Mouse (Mus musculus) ovary, postnatal 14 days (tissue): ENCODE measurements around the gene Capn2.
A peak's percentile ranks its signal among the peaks of the same experiment; 100 is the strongest.

Experiments
- DNase-seq: peaks from one replicate; pipeline ENCODE4 v3.0.0; 2022; ENCODE audit warnings: low spot score

The Capn2 gene

DNA sequence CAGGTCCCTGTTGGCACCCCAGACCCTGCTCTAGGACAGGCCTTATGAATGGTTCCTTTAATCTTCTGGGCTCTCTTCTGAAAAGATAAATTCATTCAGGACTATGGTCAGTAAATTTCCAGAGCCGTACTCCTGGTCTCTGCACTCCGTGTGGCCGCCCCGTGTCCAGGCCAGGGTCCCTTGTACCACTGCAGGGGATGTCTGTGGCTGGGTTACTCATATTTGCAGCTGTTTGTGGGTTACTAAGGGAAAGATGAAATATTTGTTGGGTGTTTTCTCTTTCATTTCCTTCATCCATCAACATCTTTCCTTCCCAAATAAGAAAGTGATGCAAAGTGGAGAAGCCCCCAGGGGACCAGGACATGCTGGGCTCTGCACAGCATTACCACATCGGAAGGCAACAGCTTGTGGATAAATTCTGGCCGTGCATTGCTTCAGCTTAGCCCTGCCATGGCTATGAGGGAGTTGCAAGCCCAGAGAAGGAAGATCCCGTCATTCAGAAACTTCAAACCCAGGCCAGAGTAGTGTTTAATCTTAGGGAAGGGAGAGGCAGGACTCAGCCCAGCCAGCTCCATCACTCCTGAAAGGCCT lies 15.5 kb downstream of the Capn2 start:
- no peak for DNase-seq

DNA sequence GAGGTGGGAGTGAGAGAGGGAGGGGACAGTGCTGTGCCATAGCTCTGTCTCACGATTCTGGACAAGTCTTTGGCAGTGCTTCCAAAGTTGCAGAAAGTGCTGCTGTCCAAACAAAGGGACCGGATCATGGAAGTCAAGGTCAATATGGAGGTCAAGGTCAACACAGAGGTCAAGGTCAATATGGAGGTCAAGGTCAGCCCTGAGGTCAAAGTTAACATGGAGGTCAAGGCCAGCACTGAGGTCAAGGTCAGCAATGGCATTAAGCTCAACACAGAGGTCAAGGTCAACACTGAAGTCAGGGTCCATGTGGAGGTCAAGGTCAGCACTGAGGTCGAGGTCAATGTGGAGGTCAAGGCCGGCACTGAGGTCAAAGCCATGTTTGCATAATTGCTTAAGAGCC lies 16.6 kb downstream of the Capn2 start:
- DNase-seq = no peak

DNA sequence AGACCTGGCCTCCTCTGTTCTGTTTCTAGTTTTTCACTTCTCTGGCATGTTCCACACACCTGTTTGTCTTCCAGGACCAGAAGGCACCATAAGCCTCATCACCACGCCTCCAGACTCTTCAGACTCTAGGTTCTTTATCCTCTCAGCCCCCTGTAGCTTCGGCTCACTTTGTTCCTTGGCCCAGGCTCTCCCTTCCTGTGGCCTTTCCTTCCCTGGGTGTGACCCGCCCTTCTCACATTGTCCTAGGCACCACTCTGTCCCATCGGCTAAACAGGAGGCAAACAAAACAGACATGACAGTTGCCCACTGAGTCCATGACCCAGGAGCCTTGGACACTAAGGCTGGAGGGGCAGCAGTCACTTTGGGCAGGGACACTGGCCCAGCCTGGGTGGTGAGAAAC lies 17.2 kb downstream of the Capn2 start:
- DNase-seq = no peak

DNA sequence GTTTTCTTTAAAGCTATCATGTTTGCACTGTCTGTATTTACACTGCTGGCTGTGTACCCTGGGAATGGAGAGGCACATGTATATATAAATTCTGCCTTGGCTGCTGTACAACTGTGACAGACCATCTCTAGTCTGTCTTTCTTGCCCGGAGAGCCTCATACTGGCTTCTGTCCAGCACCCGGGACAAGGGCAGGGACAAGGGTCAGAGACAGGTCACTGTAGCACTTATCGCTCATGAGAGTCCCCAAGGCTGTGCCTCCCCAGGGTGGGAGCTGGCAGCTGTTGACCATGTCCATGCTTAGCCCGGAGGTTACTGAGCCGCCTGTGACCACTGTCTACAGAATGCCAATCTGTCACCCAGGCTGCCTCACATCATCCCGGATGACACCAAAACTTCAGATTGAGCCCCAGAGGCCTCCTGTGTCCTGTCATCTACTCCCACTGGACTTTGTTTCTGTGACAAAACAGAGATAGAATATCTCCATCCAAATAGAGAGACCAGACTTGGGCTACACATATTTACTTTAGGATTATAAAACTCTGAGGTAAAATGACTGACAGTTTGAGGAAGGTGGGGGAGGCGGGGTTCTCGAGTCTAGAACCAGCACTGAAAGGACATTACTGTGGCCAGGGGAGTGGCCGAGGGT lies 17.8 kb downstream of the Capn2 start:
- no peak for DNase-seq

DNA sequence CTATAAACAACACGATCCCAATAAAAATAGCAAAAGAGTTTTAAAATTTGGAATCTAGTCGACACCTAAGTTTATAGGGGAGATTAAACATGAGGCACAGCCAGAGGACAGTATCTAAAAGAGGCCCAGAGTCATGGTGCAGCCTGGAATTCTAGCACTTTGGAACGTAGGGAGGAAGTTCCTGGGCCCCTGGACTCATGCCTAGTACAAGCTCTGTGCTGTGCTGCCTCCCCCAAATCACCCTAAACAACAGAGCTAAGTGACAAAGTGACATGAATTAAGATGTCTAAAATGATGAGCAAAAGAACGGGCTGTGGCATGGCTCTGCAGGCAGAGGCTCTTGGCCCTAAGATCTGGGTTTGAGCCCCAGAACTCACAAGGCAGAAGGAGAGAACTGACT lies 19.7 kb downstream of the Capn2 start:
- no peak for DNase-seq

DNA sequence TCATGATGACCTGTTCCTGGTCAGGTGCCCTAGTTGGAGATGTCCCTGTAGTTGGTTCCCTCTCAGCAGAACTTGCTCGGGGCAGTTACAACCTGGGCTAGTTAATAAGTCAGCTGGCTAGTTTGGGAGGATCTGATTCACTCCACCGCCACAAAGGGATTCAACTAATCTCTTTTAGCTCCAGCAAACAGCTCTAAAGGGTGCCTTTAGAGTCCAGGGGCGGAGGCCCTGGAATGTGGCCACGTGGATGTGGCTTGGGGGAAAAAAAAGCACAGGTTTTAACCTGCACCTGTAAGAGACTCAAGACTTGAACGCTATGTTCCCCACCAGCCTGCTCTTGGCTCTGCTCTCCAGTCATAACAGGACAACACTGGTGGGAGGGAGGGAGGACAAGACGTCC lies 20.7 kb downstream of the Capn2 start:
- DNase-seq = no peak

DNA sequence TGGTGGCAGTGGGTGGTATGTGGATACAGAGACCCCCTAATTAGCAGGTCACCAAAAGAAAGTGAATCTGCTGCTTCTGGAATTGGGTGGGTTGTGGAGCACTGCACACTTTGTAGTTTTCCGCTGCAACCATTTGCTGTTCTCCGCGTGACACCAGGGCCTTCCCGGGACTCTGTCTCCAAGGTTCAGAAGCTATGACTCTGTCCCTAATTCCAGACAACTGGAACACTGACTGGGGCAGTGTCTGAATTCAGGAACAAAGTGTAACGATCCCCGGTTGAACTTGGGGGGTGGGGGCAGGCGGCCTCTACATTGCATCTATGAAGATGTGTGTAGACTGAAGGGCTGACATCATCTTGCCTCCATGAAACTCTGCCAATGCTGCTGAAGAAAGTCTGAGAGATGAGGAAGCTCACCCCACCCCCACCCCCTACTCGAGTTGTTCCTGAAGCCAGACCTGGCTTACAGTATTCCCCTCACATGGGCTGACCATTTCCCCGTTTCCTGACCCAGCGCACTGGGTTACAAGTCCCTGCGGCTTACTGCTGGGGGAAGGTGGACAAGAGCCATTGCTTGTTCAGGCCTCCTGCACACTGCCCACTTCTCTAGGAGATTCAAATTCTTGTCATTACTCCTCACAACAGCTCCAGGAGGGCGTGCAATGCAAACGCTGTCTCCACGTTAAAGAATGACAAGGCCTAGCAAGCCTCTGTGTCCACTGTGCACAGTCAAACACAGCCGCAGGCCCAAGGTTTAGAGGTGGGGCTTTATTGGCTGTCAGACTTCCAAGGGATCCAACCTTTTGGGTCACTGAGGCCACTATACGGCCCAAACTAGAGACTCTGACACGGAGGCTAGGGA lies 22.9 kb downstream of the Capn2 start:
- DNase-seq = no peak

DNA sequence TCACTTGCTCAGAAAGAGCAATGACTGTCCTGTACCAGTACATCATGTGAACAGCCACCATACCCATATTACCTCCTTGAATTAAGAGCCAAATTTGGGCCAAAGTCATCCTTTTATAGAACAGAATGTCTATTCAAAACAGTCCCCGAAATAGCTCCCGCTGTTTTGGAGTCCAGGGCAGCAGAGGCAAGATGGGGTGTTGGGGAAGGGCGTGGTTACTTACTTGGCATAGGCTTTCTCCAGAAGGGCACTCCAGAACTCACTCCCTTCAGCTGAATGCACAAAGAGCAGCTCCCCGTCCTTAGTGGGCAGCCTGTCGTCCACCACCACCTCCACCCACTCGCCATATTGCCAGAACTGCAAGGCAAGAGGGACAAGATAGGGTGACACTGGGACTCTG lies 25.6 kb downstream of the Capn2 start:
- no peak for DNase-seq

DNA sequence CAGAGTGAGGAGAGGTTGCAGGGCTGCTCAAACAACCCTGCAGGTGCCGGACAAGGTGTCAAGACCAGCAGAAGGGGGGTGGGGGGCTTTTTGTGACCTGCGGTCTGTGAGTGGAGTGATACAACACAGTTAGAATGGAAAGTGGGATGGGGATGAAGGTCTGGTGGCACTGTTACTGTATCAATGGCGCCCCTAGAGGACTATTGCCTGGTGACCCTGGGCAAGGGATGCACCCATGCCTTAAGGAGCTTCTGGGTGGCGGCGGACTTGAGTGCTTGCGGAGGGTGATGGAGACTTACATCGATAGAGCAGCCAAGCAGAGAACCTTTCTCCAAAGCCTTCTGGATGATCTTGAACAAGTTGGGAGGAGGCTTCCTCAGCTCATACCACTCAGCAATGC lies 26.8 kb downstream of the Capn2 start:
- DNase-seq = no peak

DNA sequence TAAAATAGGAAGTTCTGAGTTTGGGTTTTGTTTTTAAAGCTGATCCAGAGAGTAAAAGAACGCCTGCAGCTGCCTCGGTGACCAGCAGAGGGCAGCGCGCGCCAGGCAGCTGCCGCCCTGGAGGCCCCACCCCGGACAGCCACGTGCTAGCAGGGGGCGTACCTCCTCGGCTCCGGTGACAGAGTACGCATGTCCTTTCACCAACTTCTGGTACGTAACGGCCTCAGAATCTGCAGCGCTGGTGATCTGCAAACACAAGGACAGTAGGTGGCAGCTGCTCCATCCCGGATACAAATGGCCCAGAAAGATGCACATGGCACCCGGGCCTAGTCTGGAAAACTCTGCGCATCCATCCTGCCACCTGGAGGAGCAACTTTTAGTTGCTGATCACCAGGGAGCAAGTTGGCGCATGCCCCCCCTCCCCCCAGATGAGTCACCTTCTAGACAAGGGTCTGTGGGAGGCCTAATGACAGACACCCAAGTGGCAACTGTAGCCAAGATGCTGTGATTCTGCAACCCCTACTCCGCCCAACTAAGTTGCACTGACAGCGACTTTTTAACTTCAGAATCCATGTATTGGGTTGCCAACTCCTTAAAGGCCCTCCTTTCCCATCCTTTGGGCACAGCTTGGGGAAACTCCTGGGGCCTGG lies 27.5 kb downstream of the Capn2 start:
- peak; percentile 90 for DNase-seq

DNA sequence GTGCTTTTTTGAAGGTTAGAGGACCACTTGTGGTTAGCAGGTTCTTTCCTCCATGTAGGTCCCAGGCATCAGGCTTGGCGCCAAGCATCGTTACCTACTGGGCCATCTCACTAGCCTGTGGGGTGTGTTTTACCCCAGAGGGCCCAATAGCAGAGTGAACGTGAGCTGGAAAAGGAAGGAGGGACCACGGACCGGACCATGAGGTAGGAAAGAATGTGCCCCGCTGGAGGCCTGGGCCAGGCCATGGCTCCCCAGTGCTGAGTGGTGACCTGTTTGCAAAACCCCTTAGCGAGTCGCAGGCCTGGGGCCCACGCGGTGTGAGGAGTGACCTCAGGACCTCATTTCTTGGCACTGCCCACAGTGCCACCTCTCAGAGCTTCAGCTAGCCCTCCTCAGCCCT lies 28.9 kb downstream of the Capn2 start:
- no peak for DNase-seq

DNA sequence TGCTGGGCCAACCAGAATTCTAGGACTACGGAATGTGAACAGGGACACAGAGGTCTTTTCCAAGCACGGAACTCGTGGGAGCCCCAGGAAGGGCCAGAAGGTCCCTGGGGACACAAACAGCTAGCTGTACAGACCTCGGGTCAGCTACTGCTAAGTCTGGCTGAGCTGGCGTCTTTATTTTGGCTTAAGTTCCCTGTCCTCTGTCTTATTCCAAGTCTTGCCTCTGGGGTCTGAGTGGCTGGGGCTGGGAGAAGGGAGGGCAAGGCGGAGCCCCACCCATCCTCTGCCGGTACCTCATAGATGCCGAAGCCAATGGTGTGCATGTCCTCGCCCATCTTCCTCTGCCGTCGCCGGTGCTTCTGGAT lies 33.5 kb downstream of the Capn2 start:
- DNase-seq = no peak

DNA sequence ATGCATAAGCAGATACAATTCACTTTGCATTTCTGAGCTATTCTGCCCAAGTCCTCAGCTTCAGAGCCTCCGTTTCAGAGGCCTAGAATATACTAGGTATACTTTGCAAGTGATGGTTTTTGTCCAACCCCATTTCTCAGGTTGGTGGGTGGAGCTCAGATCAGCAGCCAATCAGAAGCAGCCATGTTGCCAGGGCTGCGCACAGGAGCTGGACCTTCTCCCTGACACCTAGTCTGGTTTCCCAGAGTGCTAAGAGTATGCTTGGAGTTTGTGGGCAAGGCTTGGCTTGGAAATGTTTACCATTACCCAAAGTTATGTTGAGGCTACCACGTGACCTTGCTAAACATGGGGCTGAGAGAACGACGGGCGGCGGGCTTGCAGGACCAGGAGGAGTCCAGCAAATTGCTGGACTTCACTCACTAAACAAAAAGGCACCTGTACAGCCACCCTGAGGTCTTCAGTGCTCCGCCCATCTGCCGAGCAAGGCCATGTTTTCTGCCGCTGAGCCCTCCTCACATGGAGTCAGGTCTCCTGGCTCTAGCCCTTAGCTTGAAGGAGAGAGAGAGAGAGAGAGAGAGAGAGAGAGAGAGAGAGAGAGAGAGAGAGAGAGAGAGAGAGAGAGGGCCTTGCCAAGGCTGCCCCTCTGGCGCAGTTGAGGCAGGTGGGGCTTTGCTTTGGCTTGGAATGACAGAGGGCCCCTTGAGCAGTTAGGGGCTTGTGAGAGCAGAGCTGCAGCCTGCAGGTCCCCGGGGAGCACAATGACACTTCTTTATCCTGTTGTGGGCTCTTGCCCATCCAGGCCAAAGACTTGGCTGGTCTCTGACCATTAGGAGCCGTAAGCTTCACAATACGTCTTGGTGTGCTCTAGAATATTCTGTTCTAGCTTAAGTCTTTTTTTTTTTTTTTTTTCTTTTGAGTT lies 34.2 kb downstream of the Capn2 start:
- no peak for DNase-seq

DNA sequence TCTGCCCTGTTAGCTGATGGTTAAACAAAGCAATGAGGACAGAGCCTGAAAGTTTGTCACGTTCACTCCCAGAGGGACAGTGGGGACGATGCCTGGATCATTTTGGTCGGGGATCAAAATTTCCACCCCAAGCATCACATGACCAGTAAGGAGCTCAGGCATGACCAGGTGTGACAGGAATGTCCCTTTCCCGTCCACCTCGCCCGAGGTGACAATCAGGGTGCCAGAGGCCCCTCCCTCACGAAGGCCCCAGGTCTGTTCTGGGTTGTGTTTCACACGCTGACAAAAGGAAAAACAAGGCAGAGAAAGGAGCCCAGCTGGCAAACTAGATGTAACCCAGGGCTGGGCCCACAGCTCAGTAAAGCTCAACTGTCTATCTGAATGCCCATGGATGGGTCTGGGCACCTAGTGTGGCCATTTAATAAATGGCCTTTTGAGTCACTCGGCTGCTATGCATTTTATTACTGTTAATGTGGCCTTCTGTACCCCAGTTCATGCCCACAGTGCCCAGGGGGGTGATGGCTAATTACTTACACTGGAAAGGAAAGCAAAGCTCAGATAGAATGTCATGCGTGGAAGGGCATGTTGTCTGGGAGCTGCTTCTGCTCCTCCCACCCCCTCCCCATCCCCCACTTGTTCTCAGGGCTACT lies 35.6 kb downstream of the Capn2 start:
- DNase-seq = no peak

DNA sequence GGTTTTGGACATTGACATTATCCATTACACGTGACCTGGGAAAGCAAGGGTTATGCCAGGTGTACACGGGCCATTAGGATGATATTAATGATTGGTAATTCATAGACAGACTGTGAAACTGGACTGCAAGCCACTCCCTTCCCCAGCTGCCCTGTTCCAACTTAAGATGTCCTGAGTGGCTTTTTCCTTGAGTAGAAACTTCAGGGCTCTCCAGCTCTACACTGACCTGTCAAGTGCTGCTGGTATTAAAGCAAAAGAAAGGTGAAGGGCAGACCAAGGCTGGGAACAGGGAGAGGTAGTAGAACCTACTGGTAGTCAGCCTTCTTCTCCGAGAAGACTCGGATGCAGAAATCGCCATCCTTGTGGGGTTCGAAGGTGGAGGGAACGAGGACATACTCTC lies 36.3 kb downstream of the Capn2 start:
- DNase-seq = no peak

DNA sequence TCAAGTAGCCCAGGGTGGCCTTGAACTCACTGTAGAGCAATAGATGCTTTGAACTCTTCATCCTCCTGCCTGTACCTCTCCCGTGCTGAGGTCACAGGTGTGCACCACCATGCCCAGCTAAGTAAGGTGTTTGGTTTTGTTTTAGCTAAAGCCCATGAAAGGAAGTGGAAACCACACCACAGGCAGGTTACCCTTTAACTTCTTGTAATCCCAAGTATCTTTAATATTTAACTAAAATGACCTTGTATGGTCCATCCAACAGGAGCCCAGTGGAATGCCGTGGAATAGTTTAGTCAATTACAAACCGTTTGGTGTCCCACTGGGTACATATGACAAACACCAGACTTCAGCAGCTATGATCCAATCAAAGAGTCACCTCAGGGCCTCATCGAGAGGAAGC lies 38.5 kb downstream of the Capn2 start:
- DNase-seq = no peak

DNA sequence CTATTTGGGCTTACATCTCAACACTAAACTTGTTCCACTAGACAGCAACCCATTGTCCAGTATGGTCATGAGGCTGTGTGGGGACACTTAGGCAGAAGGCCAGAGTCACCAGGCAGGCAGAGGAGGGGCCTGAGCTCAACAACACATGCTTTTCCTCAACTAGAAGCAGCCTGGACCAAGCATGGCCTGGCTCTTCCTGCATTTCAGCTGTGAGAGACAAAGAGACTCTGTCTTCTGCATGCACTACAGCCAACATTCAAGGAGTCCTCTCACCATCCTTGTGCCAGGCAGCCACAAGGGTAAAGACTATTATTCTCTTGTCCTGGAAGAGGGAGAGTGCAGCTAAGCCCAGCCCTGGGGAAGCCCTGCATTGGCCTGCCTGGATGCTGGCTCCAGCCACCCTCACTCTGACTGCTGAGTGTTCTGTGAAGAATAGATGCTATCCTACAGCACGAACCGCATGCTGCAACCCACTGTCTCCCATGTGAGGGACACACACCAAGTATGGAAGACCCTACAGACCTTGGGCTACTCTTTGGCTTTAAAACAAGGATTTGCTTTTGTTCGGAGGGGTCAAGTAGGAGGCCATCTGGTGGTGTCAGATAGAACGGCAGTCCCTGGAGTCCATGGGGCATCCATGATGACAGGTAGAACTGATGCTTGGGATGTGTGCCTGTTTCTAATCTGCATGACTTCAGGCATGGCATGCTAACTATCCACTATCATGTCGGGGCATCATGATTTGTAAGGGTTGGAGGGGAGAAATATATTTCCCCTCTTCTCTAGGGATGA lies 42.2 kb downstream of the Capn2 start:
- no peak for DNase-seq

DNA sequence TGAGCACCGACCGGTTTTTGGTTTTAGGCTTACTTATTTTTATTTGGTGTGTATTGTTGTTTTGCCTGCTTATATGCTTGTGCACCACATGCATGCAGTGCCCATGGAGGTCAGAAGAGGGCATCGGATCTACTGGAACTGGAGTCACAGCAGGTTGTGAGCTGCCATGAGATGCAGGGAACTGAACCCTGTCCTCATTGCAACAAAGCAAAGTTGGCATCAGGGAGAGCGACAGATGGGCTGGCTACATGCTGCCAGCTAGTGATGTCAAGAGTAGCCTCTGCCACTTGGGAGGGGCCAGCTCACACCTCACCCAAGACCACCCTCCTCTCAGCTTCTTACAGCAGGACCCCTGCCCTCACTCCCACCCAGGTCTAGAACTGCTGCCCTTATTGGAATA lies 51.4 kb downstream of the Capn2 start:
- no peak for DNase-seq

DNA sequence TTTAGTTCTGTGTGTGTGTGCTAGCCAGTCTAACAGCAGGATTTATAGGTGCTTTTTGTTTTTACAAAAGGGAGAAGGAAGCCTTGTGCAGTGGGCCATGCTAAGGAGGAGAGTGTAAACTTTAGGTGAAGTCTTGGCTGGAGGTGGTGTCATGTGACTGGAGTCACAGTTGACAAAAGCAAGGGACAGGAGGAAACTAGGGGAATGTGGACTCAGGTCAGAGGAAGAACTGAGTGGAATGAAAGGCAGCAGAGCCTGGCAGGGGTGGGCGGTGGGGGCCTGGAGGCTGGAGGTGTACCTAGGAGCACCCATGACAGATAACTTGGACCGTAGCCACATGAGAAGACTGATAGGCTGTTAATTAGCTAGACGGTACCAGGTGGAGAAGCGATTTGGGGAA lies 52.1 kb downstream of the Capn2 start:
- DNase-seq = no peak

DNA sequence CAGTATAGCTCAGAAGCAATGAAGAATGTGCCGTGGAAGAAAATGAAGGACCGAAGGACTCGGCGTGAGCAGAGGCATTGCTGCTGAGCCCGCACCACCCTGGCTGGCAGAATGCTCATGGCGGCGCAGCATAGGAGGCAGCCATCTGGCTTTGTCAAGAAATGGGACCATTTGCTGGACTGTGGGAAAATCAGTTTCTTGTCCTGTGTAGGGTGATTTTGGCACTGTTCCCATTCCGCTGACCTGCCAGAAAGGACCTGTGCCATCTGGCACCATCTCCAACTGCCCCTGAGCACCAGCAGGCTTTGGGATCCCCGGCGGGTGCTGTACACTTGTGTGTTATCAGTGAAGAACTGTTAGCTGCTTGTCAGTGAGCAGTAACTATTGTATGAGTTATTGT lies 55.6 kb downstream of the Capn2 start:
- DNase-seq = no peak

DNA sequence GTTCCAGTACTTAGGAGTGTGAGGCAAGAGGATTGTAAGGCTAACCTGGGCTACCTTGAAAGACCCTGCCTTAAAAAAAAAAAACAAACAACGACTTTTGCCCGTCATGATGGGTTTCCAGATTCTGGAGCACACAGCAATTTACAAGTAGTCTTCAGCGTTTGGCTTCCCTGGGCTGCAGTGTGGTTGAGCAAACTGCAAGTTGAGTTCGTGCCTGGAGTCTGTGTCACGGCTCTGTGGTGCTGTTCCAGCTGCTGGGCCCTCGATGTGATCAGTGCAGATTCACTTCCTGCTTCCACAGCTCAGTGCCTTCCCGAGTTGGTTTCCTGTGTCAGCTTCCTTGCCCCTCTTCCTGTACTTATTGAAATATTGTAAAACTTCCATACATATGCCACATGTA lies 56.1 kb downstream of the Capn2 start:
- DNase-seq = no peak
